Mouse (Mus musculus) spleen, postnatal 14 days (tissue): Measurements from ENCODE around the gene Mcu.

ENCODE experiments used
- DNase-seq, 2 experiments: peaks; one replicate each; pipeline ENCODE4 v3.0.0; 2021 to 2022; ENCODE audit warnings: low spot score in 2 of 2

Gene Mcu

DNA sequence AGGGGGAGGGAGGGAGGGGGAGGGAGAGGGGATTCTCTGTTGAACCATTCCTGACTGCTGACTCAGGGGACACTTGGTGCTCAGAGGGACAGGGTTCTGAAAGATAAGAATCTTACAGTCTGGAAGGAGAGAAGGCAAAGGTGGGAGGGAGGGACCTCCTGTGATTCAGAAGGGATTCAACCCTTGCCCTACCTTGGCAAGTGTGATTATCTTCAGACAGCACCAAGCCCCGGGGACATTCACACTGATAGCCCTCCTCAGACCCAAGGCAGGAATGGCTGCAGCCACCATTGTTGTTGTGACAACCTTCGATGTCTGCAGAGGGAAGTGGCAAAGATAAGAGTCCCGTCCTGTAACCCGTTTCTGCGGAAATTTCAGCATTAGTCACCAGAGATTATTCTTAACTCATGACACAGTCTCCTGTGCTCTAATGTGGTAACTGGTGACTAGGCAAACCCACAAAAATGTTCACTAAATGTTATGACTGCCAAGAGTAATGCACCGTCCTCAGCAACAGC, 185.7 kb downstream of the Mcu start:
- no peak for DNase-seq

DNA sequence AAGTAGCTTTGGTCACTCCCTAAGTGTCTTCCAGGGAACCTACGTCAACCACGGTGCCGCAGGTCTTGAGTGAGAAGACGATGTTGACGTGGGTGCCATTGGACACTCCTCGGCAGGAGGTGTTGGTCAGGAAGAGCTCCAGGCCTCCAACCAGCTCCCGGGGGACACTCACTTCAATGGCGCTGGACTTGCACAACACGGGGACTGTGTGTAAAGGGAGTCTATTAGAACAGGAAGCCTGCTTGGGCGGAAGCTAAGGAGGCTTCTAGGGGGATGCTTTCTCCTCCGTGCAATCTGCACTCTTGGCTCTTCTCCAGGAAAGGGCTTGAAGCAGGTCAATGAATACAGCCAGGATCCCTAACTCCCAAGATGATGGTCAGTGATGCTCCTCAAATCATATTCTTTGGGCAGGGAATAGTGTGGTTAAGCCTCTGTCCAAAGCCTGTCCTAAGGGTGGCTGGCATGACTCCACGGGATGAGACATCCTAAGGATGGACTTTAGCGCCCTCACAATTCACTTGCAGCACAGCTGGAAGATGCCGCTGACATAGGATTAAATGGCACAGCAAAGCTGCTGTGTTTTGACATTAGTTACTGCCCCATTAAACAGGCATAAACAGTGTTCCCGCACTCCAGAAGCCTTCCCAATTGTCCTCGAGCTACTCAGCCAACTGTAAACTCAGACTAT, 186.9 kb downstream of the Mcu start:
- DNase-seq: no peak

DNA sequence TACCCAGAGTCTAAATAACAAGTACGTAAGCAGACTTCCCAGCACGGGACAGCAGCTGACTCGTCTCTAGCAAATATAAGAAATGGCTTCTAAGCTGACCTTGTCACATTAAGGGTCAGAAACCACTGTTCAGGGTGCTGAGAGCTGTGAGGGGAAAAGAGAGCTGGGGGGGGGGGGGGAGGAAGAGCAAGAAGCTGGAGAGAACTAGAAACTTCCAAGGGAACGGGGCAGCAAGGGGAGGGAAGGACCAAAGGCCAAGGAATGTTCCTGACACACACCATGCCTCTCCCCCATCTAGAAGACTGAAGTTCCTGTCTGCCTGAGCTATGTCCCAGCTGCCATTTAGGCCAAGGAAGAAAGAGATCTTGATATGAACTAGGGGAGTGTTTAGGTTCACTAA, 190.1 kb downstream of the Mcu start:
- no peak for DNase-seq

DNA sequence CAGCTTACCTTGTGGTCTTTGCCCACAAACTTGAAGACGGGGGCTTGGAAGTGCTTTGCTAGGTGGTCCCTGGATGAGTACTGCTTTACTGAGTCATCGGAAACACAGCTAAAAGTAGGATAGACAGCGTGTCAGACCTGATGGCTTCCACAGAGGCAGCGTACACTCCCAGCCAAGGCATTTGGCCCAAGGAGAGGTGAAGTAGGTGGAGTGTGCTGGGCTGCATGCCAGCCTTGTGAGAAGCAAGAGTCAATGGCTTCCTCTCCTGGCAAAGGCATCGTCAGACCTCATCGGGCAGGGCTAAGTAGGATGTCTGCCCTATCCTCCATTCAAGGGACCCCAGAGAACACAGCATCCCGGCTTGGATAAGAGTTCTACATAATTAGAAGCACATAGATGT, 191.1 kb downstream of the Mcu start:
- no peak for DNase-seq

DNA sequence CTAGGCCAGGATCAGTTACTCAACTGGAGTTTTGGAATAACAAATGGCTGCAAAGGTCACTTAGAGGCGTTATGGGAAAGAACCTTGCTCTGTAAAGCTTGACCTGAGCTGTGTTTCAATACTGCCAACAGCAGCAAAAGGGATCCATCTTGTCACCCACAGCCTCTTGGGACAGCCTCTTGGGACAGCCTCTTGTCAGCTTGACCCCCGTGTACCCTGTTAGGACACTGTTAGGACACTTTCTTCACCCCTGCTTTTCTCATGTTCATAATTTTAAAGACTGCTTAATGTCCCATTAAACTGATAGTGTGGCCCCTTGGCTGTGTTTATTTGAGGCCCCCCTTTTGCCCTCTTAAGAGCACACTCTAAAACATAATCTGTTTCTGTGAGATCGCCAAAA, 192.0 kb downstream of the Mcu start:
- no peak for DNase-seq

DNA sequence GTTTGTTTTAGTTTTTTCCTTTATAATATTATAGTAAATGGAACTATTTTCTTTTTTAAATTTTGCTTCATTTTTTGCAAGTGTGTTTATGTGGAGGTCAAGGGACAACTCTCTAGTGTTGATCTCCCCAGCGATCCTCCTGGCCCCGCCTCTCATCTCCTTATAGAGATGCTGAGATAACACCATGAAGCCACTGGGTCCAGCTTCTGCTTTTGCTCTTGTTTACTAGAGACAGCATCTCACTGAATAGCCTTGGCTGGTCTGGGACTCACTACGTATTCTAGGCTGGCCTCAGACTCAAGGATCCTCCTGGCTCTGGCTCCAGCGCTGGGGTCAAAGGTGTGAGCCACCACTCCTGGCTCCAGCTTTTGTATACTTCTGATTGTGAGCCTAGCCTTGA, 197.0 kb downstream of the Mcu start:
- no peak for DNase-seq

DNA sequence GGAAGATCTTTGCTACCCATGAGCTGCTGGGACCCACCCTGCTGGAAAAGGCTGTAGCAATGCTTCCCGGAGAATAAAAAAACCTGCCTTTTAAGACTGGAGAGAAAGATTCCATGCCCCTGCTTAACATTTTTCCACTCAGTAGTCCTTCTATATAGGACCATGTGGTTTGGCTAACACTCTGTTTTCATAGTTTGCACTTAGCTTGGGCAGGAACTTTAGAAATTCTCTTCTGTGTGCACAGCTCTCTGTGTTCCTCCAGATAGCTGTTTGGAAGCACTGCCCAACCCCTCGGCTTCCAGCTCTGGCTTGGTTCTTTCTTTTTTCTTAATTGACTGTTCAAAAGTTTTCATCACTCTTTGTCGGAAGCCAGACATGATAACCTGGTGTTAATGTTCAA, 199.9 kb downstream of the Mcu start:
- no peak for DNase-seq

DNA sequence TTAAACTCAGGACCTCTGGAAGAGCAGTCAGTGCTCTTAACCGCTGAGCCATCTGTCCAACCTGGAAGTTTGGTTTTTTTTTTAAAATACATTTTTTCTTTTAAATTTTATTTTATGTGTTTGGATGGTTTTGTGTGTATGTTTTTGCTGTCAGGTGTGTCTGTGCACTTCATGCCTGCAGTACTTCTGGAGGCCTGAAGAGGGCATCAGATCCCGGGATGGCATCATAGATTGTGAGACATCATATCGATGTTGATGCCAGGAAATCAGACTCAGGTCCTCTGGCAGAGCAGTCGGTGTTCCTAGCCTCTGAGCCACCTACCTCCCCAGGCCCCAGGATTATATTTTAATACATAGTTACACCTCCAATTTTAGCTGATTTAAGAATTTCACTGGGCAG, 202.8 kb downstream of the Mcu start:
- no peak for DNase-seq

DNA sequence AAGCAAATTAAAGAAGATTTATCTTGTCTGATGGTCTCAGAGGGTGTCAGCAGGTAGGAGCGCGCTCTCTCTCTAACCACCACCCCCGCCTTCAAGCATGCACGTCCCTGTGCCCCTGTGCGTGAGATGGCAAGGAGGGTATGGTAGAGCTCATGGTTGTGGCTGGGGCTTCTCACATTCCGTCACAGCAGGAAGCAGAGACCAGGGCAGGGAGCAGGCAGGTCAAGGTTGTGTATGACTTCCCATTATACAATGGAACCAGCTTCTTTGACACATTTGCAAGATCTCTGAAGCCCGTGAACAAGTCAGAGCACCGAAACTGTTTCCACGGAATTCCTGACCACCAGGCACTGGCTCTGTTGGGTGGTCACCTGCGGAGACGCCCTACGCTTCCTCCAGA, 206.2 kb downstream of the Mcu start:
- no peak for DNase-seq

DNA sequence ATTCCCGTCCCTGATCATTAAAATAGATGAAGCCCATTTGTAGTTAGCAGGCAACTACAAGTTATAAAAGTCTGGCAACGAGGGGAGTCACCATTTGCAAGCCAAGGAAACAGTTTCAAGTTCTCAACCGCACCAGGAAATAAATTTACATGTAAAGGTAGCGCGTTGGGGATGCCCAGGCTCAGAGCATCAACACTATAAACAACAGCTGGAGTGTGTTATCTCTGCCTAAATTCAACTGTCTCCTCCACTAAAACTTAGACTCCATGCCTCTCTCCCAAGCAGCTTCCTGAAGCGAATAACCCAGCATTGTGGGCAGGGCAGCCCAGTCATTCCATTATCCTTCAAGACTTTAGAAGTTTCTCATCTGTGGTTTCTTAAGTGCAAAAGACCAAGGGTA, 208.0 kb downstream of the Mcu start:
- no peak for DNase-seq

DNA sequence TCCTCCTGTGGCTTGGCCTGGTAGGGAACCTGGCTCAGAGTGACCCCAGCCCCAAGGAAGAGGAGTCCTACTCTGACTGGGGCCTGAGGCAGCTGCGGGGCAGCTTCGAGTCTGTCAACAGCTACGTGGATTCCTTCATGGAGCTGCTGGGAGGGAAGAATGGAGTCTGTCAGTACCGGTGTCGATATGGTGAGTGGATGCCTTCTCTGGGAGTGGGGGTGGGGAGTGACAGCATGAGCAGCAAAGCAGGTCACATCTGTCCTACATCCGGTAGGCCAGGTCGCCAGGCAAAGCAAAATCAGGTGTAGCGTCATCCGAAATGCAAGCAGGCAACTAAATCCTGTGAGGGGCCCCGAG, 212.7 kb downstream of the Mcu start:
- DNase-seq: no peak

DNA sequence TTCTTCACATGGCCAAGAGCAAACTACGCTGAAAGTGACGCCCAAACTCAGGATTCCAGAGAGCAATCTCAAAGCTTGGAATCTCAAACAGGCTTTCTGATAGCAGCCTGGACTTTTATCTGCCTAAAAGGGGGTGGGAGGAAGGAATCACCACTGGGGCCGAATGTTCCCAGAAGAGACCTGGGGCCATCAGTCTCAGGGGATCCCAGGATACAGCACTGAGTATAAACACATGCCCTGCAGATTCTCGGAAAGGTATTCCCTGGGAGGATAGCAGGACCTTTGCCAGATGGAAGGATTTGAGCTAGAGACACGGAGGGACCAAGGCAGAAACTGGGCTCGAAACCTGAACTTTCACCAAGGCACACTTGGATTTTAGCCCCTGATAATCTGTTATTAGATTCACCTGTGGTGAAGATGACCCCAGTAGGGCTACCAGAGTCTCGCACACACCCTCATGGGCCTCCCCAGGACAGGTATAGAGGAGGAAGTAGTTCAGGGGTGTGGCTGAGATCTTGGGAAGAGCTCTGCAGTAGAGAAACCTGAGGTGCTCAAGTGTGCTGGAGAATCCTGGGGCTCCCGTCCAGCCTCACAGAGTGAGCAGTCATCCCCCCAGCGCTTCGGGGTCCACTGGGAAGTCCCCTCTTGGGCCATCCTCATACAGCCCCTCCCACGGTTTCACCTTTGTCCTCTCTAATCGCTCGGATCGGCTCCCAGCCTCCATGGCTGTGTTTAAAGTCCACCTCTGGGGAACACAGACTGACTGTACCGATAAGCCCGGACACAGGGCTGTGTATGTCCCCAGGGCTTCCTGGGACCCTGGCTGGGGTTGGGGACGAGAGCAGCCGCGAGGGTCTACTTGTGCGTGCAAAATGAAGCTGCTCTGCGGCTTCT, 213.3 kb downstream of the Mcu start, which contains the start of gene Pla2g12b:
Gene Pla2g12b (plus strand): TSS at position 762 of the 894 bp plus-strand sequence.
- DNase-seq: no peak
